ENCODE assay signal across 7 mouse cellular contexts in the genomic region with DNA sequence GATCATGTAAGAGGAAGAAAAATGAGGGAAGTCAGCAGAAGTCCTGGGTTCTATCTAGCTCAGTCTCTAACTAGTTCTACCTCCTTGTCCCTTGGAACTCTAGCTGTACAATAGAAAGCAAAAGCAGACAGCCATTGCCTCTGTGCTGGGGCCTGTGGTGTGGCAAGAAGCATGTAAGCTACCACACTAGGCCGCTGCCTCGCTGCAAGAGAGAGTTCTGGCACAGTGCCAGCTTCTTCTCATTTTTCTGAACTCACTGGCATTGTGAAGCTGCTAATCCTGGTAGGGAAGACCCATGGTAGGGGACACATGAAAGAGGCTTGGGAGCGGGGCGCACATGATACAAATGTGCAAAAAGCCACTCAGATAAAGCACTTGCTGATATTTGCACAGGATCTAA.
A peak's percentile ranks its signal among the peaks of the same experiment; 100 is the strongest.
DNase-seq lines count a peak whose midpoint lies in the region; ATAC-seq lines count a peak whose summit lies in the region.

No protein-coding gene starts in this region.

- ATAC-seq in megakaryocyte, adult 5-6 weeks (ENCODE audit: poor library complexity, severe bottlenecking): no peak
- no peak for ATAC-seq in activated CD4-positive, CD25-positive, alpha-beta regulatory T cell, adult 4 months

- peak; percentile 15 to 23 for DNase-seq in layer of hippocampus, postnatal 25 days (ENCODE audit: extremely low spot score in 1 of 2, low spot score in 1 of 2)
- DNase-seq in layer of hippocampus, adult 9-10 months (ENCODE audit: low spot score): no peak
- DNase-seq in adrenal gland, adult (ENCODE audit: inconsistent age in 2 of 2, low spot score in 1 of 2): peak; percentile 35 to 75
- peak; percentile 41 to 63 for DNase-seq in adrenal gland, postnatal 36 days
- peak; percentile 37 for DNase-seq in lung, postnatal 36 days
